Mouse (Mus musculus): Measurements from ENCODE around the gene Gm9887.
A peak's percentile ranks its signal among the peaks of the same experiment; 100 is the strongest.

Gm9887 gene

GRCm38 (mm10) chr12:69371854-69372671 lies at the start of gene Gm9887, which contains the start of gene Arf6:
TSS of gene Gm9887 (minus strand) at chr12:69372458.
TSS of gene Arf6 (plus strand) at chr12:69372150.
- DNase-seq (ENCODE audit: low read depth, low spot score) = peak; percentile 95

DNA sequence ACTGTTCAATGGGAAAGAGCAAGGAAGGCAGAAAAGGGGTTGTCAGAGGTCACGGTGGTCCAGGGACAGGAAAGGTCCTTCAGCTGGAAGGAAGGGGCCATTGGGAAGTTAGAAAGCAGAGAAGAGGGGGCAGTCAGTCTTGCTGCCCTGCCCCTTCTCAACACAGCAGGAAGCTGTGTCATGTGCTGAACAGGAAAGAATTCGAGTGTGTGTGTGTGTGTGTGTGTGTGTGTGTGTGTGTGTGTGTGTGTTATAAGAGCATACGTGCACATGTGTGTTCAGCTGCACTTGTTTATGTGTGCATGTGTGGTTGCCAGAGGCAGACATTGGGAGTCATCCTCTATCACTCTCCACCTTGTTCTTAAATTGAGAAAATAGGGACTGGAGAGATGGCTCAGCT lies 48.5 kb upstream of the Gm9887 start:
- no peak for DNase-seq (ENCODE audit: low read depth, low spot score)

- no peak for DNase-seq (ENCODE audit: low read depth, low spot score)
Observed at GRCm38 (mm10) chr12:69419606-69420005, 47.3 kb upstream of the Gm9887 start.

DNA sequence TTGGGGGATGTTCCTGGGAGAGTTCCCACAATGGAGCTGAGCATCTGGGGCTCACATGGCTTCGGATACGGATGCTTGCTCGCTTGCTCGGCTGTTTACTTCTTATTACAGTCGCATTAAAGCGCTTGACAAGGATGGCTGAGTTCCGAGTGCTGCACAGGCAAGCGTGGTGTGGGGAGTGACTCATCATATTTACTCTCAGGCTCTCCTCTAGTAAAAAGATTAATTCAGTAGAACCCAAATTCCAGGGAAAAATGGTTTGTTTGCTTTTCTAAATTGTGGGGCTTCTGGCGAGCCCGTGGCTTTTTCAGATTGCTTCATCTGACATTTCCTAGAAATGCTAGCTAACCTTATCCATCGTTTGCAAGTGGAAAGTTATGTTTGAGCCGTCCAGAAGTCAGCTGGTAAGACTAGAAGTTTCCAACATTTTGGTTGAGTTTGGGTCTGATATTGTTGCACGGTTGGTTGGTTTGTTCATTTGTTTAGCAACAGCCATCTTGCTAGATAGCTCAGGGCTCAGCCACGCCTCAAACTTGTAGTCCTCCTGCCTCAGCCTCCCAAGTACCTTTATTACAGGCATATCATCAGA lies 46.9 kb upstream of the Gm9887 start:
- DNase-seq (ENCODE audit: low read depth, low spot score) = no peak

GRCm38 (mm10) chr12:69418606-69419005 lies 46.3 kb upstream of the Gm9887 start:
- no peak for DNase-seq (ENCODE audit: low read depth, low spot score)

DNA sequence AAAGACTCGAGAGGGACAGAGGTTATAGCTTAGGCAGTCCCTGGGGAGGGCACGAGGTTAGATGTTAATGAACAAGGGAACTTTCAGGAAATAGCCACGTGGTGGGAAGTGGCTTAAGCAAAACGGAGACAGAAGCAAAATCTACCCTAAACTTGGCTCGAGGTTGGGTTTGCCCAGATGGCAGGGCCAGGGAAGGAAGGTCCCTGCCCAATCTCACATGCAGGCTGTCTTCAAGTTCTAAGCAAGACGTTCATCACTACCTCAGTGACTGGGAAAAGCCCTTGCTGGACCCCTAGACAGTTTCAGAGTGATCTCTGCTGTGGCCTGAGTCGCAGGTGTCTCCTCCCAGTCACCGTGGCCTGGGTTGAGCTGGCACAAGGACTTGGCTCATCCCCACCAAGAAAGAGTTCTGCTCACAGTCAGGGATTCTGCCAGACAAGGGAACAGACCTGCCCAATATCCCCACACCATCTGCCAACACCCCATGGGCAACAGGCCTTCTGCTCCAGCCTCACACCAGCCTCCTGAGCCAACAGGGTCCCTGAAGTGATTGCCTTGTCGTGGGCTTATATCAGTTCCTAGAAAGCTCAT lies 45.5 kb upstream of the Gm9887 start:
- no peak for DNase-seq (ENCODE audit: low read depth, low spot score)

GRCm38 (mm10) chr12:69416793-69417192 lies 44.5 kb upstream of the Gm9887 start:
- no peak for DNase-seq (ENCODE audit: low read depth, low spot score)

DNA sequence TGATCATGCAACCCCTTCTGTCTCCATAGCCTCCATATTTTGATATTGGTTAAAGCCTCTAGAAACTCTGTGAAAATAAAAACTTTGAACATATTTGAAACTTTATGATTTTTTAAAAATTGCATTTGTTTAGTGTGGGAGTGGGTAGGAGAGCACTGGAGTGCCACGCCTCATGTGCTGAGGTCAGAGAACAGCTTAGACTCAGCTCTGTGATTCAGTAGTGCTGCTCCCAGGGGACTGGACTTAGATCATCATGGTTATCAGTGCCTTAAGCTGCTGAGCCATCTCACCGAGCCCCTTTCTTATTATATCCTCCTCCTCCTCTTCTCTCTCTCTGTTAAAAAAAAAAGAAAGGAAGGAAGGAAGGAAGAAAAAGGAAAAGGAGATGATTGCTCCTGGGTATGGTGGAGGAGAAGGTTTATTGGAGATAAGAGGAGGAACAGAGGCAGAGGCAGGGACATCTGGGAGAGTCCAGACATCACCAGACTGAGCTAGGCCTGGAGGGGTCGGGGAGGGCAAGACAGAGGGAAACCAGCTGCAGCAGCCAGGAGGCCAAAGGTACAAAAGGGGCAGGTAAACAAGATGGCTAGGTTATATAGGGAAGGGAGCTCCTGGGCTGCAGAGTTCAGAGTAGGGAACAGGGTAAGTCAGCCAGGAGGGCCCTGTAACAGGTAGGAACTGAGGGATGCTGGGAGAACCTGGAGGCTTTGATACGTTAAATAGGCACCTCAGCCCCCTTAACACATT lies 42.7 kb upstream of the Gm9887 start:
- no peak for DNase-seq (ENCODE audit: low read depth, low spot score)

DNA sequence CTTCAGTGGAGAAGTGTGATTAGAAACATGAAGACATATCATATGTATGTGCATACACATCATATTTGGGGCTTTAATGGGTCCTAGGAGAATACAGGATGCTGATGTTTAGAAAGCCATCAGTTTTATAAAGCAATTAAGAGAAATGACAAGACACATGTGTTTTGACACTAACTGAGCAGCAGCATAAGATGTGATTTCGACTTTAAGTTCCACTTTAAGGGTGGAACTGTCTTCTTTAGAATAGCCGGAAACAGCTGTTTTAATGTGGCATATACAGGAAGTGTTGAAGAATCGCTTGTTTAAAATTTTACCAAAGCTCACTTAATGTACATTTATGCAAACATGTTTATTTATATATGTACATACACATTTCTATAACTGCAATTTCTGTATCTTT lies 41.0 kb upstream of the Gm9887 start:
- no peak for DNase-seq (ENCODE audit: low read depth, low spot score)

GRCm38 (mm10) chr12:69411936-69412335 lies 39.7 kb upstream of the Gm9887 start:
- no peak for DNase-seq (ENCODE audit: low read depth, low spot score)

DNA sequence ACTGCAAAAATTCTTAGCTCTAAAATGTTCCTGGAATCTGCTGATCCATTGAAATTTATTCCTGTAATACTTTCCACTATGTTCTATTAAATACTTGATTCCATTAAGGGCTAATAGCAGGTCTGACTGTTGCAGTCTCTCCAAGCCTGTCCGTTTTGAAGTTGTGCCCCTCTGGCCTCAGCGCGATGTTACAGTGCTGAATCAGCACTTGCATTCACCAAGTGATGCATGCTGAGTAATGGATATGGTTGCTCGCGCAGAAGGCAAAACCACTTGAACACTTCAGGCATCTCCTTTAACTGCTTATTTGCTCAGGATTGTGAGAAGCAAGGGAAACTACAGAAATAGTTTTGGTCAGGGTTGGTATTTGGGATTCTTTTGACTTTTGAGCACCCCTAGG lies 38.5 kb upstream of the Gm9887 start:
- no peak for DNase-seq (ENCODE audit: low read depth, low spot score)

- DNase-seq (ENCODE audit: low read depth, low spot score) = no peak
Observed at GRCm38 (mm10) chr12:69402594-69403167, 30.4 kb upstream of the Gm9887 start.

- DNase-seq (ENCODE audit: low read depth, low spot score) = no peak
Observed at GRCm38 (mm10) chr12:69402100-69402499, 29.8 kb upstream of the Gm9887 start.

GRCm38 (mm10) chr12:69400871-69401286 lies 28.6 kb upstream of the Gm9887 start:
- DNase-seq (ENCODE audit: low read depth, low spot score) = no peak

- no peak for DNase-seq (ENCODE audit: low read depth, low spot score)
Observed at GRCm38 (mm10) chr12:69400367-69400766, 28.1 kb upstream of the Gm9887 start.

GRCm38 (mm10) chr12:69394456-69394855 lies 22.2 kb upstream of the Gm9887 start:
- no peak for DNase-seq (ENCODE audit: low read depth, low spot score)

DNA sequence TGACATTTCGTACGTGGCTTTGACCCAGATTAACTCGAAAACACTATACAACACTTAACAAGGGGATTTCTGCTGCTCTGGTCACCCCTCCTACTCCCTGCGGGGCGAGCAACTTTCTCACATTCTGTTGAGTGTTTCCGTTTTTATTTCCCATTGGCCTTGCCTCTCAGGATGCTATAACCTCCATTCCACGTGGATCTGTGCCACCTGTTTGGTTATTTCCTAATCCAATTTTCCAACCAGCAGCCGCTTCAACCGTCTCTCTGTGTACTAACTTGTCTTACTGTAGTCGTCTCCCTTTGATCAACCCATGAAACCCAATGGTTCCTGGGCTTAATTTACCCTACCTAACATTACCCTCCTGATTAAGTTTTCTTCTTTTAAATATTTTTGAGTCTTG lies 20.8 kb upstream of the Gm9887 start:
- no peak for DNase-seq (ENCODE audit: low read depth, low spot score)

DNA sequence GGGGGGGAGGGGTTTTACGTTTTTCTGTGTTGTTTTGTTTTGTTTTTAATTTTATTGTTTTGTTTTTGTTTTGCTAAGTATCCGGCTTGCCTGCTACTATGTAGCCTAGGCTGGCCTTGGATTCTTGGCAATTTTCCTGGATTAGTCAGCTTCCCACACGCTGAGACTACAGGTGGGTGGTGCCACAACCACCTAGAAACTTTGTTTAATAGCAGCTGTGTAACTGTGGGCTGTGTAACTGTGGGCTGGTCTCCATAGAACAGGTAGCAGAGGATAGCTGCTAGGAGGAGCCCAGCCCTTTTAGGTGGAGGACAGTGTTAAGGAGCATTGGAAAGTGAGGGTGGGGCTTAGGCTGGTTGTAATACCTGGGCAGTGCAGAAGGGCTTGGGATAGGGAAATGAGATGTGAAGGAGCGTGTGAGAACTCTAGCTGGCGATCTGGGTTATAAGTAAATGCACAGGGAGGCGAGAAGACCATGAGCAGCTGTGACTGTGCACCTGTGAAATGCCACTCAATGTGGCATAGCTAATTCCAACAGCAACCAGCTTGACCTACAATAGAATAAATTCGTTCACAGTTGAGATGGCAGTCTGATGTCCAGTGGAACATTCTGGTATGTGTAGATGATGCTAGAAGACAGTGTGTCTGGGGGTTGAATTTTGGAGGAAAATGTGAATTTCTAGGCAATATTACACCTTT lies 17.9 kb upstream of the Gm9887 start:
- DNase-seq (ENCODE audit: low read depth, low spot score) = no peak

- DNase-seq (ENCODE audit: low read depth, low spot score) = no peak
Observed at GRCm38 (mm10) chr12:69389273-69389938, 17.1 kb upstream of the Gm9887 start.

DNA sequence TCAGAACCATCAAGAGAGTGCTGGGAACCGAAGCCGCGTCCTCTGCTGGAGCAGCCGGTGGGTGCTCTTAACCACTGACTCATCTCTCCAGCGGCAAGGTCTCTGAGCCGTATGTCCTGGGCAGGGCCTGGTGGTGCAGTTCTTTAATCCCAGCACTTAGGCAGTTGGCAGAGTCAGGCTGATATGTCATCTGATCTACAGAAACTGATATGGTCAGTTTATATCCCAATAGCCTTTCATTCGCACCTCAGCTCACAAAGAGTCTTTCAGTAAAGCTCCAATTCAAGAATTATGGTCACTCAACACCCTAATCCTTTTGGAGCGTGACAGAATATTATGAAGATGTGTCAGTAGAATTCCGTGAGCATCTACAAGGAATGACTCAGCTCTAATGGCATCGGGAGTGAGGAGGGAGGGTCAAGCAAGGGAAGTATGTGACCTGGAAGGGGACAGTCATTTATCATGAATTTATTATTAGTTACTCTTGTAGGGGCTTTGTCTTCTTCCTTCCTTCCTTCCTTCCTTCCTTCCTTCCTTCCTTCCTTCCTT lies 16.1 kb upstream of the Gm9887 start:
- no peak for DNase-seq (ENCODE audit: low read depth, low spot score)
